Mouse (Mus musculus): ENCODE results near the gene Sim2.

- TF ChIP-seq CTCF (IDR thresholded peaks at IDR 0.05; ENCODE audit: low read depth), result no peak
- no peak for TF ChIP-seq EP300 (IDR thresholded peaks at IDR 0.05; ENCODE audit: low read depth)
Observed at GRCm38 (mm10) chr16:94162000-94162399, 77.3 kb downstream of the Sim2 start.

All from heart, postnatal 0 days (tissue).